Mouse (Mus musculus) bone marrow, adult 2 months (tissue): ENCODE results near the gene Bloc1s5. TPM values are rescaled to one million over a fixed set of nuclear protein-coding genes. Genes with fewer than 3 reads are reported as not detected.
"Not testable (repeated sequence)": the region's sequence is repeated elsewhere in the genome, so short reads cannot be mapped to it uniquely, and the experiment has no call there.

Experiments
- H3K27ac ChIP-seq: fragments of 200-500 bp; 2 replicates; pipeline ENCODE4 v1.5.1; 2012; ENCODE audit warnings: low read depth, mild to moderate bottlenecking, control low read depth, inconsistent platforms, low read length; ENCODE audit not compliant: control insufficient read depth, poor library complexity, insufficient read depth
- H3K4me1 ChIP-seq: fragments of 200-500 bp; 2 replicates; pipeline ENCODE4 v1.6.1; 2011; ENCODE audit warnings: low read length; ENCODE audit not compliant: control insufficient read depth, insufficient read depth
- H3K4me3 ChIP-seq: fragments of 200-500 bp; replicated peaks from 2 replicates; pipeline ENCODE3; 2011; ENCODE audit warnings: mild to moderate bottlenecking, low read depth, low read length, control low read depth; ENCODE audit not compliant: control insufficient read depth
- CTCF ChIP-seq: fragments of 200-500 bp; IDR thresholded peaks from 2 replicates; pipeline ENCODE4 v1.5.1; 2011; ENCODE audit warnings: low read length, control low read depth; ENCODE audit not compliant: control insufficient read depth, insufficient read depth
- POLR2A ChIP-seq: fragments of 200-500 bp; IDR thresholded peaks from 2 replicates; pipeline ENCODE4 v1.6.1; 2011; ENCODE audit warnings: low read depth, mild to moderate bottlenecking, control low read depth, low read length, borderline replicate concordance; ENCODE audit not compliant: control insufficient read depth
- whole genome bisulfite sequencing: fragments of 180-500 bp; shearing (Covaris S2); methylation state at CpG from one replicate; pipeline ENCODE4 v1.1.7; 2018; 5-methylcytosine and 5-hydroxymethylcytosine counted together
- polyA plus RNA-seq: library from polyadenylated mRNA; stranded (reverse); fragments of >200 nt; gene quantifications from 2 replicates; pipeline ENCODE4 v1.2.4, GENCODE M21; 2011; ENCODE audit warnings: low replicate concordance; ENCODE audit not compliant: missing spikeins, insufficient read depth, insufficient read length

The Bloc1s5 gene
- polyA plus RNA-seq, result 4.8 and 5.0 TPM in 2 replicates

- H3K4me3 ChIP-seq, result peak within 1 kb of the TSS; percentile 67
- no peaks in the 10 kb centered on the region; the same call in 1 of the 2 replicates for H3K4me1 ChIP-seq
- peak within 1 kb of the TSS; percentile 89 for H3K27ac ChIP-seq
- under 1% methylated on average over 44 of the region's 44 CpGs for WGBS
- TF ChIP-seq CTCF (no peak), POLR2A (peak; percentile 54; the same call in 1 of the 2 replicates)
These were observed at the start of gene Bloc1s5 for GRCm38 (mm10) chr13:38634800-38635269. TSS of gene Bloc1s5 (minus strand) at chr13:38635109.

GRCm38 (mm10) chr13:38672336-38672735, 37.4 kb upstream of the Bloc1s5 start:
- Histone ChIP-seq H3K4me3 (no peak overlapping the region), H3K4me1 (no peaks in the 10 kb centered on the region), H3K27ac (no peak overlapping the region)
- TF ChIP-seq POLR2A (no peak), CTCF (no peak)
- WGBS, result 86% methylated on average over 9 of the region's 9 CpGs

- not testable (repeated sequence) for H3K4me3 ChIP-seq, H3K27ac ChIP-seq, H3K4me1 ChIP-seq
- 95% methylated on average over 6 of the region's 6 CpGs for WGBS
These were observed 36.5 kb upstream of the Bloc1s5 start for GRCm38 (mm10) chr13:38671451-38671850.

- H3K27ac ChIP-seq, result no peak overlapping the region
- H3K4me1 ChIP-seq, result peaks cover 2% of the 10 kb centered on the region
- H3K4me3 ChIP-seq, result no peak overlapping the region
- no peak for TF ChIP-seq CTCF
- TF ChIP-seq POLR2A, result no peak
These were observed 35.1 kb upstream of the Bloc1s5 start for GRCm38 (mm10) chr13:38670051-38670450.

- TF ChIP-seq CTCF (peak; percentile 79), POLR2A (no peak)
- no peak overlapping the region for H3K27ac ChIP-seq
- H3K4me1 ChIP-seq, result peaks cover 2% of the 10 kb centered on the region
- WGBS, result 41% methylated on average over 2 of the region's 2 CpGs
- H3K4me3 ChIP-seq, result no peak overlapping the region
These were observed 33.6 kb upstream of the Bloc1s5 start for GRCm38 (mm10) chr13:38668514-38668913.

GRCm38 (mm10) chr13:38664753-38665152, 29.8 kb upstream of the Bloc1s5 start:
- peaks cover 2% of the 10 kb centered on the region for H3K4me1 ChIP-seq
- no peak overlapping the region for H3K4me3 ChIP-seq
- H3K27ac ChIP-seq, result no peak overlapping the region
- TF ChIP-seq POLR2A (no peak), CTCF (no peak)
- 56% methylated on average over 1 of the region's 1 CpGs for WGBS

GRCm38 (mm10) chr13:38659524-38660136, 24.7 kb upstream of the Bloc1s5 start:
- Histone ChIP-seq H3K4me3 (no peak overlapping the region), H3K27ac (no peak overlapping the region), H3K4me1 (peaks cover 3% of the 10 kb centered on the region)
- TF ChIP-seq POLR2A (no peak), CTCF (no peak)
- WGBS, result 85% methylated on average over 12 of the region's 12 CpGs

GRCm38 (mm10) chr13:38658528-38659280, 23.8 kb upstream of the Bloc1s5 start, which contains the start of gene Eef1e1:
TSS of gene Eef1e1 (minus strand) at chr13:38659058.
- H3K27ac ChIP-seq, result peak within 1 kb of the TSS; percentile 21

More at GRCm38 (mm10) chr13:38658528-38659280, 23.8 kb upstream of the Bloc1s5 start, which contains the start of gene Eef1e1:
- Histone ChIP-seq H3K4me3 (peak within 1 kb of the TSS; percentile 87), H3K4me1 (peaks cover 3% of the 10 kb centered on the region)
- TF ChIP-seq CTCF, result peak; percentile 30; the same call in 1 of the 2 replicates
- peak; percentile 68; the same call in 1 of the 2 replicates for TF ChIP-seq POLR2A
- under 1% methylated on average over 59 of the region's 59 CpGs for WGBS
